Mouse (Mus musculus): ENCODE measurements around the gene Foxf2. TPM values are rescaled to one million over a fixed set of nuclear protein-coding genes. Genes with fewer than 3 reads are reported as not detected.

Gene Foxf2
- total RNA-seq (2021), result under 1 TPM in 1 of 2 experiments, not detected in 1; 0.18 TPM

DNA sequence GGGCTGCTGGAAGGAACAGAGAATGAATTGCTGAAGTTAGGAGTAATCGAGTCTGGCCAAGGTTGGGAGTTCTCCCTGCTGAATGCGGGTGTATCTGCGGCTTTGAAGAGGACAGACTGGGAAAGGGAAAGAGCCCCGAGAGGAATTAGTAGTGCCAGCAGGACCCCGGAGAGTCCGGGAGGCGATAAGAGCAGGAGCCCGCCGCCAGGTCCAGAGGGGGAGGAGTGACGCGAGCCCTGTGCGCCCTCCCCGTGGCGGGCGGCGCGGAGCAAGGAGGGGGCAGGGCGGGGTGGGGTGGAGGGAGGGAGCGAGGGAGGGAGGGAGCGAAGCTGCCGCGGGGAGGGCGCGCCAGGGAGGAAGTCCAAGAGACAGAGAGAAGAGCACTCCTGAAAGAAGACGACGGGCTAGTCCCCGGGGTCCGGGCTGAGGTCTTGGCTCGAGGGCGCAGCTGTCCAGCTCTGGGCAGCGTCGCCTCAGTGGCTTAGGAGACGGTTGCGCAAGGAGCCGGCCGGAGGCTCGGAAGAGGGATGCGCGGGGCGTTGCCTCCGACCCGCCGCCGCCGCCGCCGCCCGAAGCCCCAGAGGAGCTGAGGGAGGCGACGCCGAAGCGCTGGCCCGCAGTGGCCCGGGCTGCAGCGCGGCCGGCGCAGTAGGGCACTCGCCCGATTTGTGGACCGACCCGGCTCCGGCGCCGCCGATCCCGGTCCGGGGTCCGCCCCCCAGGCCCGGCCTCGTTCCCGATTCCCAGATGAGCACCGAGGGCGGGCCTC, at the start of gene Foxf2:
Foxf2 (plus strand) TSS at position 484 of the 769 bp plus-strand sequence.
- intact Hi-C loops (cut with DNase I), result no loop called here
- DNase-seq (ENCODE audit: low spot score), result no peak

GRCm38 (mm10) chr13:31576696-31577095, 48.9 kb upstream of the Foxf2 start:
- intact Hi-C loops (cut with DNase I), result no loop called here
- no peak for DNase-seq (ENCODE audit: low spot score)

- DNase-seq (ENCODE audit: low spot score), result no peak
- intact Hi-C loops (cut with DNase I), result no loop called here
Observed at GRCm38 (mm10) chr13:31577576-31577975, 48.0 kb upstream of the Foxf2 start.

GRCm38 (mm10) chr13:31578389-31578788, 47.2 kb upstream of the Foxf2 start:
- intact Hi-C loops (cut with DNase I), result no loop called here
- no peak for DNase-seq (ENCODE audit: low spot score)

DNA sequence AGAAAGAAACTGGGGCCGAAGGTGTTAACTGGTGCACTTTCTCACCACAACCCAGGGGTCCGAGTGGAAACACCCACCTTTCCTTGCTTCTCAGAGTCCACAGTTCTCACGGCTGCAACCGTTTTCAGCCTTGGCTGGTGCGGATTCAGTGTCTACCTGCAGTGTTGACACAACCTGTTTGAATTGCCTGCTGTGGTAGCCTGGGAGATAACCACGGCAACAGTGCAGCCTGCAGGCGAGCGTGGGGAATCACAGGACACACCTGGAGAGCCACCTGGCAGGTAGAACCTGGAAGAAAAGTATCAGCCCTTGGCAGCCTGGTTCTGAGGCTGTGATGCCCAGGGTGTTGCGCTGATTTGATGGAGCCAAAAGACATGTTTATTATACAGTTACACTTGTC, 45.8 kb upstream of the Foxf2 start:
- intact Hi-C loops (cut with DNase I), result no loop called here
- DNase-seq (ENCODE audit: low spot score), result no peak

DNA sequence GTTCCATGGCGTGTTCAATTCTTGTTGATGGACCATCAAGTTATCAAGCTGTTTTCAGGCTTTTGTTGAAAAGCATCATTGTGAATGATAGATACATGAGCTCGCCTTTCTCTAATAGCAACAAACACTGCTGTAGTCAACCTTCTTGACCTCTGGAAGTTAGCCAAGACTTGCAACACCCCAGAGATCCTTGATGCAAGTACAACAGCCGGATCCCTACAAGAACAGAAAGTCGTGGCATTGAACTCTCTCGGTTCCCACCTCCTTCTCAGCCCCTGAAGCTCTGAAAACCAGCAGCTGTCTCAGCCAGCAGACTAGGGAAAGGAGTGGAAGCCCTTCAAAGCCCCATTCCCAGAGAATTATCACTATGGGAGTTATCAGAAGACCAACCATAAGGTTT, 38.3 kb upstream of the Foxf2 start:
- intact Hi-C loops (cut with DNase I), result no loop called here
- no peak for DNase-seq (ENCODE audit: low spot score)

DNA sequence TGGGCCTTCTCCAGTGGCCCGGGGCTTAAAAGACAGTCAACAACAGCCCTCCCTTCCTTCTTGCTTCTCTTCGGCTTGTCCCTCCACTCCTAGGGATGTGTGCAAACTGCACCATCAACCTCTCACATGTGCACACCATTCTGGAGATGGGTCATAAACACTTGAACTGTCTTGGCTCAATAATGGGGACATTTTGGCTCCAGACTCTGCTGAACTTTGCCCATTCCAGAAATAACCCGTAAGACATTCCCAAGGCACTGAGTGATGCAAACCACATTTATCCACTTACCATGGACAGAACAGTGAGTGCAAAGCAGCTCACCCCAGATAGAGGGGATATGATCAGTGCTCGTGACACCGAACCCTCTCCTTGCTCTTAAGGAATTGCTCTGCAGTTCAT, 26.0 kb upstream of the Foxf2 start:
- intact Hi-C loops (cut with DNase I), result no loop called here

GRCm38 (mm10) chr13:31603964-31604363, 21.7 kb upstream of the Foxf2 start:
- intact Hi-C loops (cut with DNase I), result no loop called here
- DNase-seq (ENCODE audit: low spot score), result no peak

More for the DNA sequence above, 26.0 kb upstream of the Foxf2 start:
- DNase-seq (ENCODE audit: low spot score), result no peak

DNA sequence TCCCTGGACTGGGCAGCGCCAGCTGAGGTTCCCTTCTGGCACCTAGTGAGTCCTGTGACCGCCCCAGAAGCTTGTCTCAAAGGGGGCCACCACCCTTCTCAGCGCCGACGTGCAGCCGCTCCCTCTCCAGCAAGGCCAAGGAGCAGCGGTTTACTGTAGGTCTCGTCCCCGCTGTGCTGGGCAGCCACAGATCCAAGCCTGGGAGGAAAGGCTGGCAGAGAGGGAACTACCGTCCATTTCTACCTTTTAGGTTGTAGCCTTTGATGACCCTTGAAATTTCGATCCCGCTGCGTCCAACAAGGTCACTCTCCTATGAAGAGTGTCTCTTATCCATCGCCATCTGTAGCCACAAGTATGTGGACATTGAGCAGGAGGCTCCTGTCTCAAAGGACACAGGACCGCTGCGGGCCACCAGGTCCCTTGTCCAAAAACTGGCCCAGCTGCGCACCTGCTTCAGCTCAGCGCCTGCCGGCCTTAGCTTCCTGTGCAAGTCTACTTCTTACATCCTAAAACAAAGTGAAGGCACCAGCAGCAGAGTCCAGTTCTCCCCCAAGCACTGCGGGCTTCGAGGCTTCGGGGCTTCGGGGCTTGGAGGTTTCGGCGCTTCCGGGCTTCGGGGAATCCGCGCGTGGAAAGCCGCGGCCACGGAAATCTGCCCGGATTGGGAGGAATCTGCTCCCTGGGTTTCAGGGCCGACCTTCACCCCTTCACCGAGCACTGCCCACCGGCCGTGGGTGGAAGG, 10.7 kb upstream of the Foxf2 start:
- DNase-seq (ENCODE audit: low spot score), result no peak
- intact Hi-C loops (cut with DNase I), result loop anchor here (5.0 kb wide), 3 partner anchors 408 to 713 kb away; no protein-coding TSS in a partner anchor

DNA sequence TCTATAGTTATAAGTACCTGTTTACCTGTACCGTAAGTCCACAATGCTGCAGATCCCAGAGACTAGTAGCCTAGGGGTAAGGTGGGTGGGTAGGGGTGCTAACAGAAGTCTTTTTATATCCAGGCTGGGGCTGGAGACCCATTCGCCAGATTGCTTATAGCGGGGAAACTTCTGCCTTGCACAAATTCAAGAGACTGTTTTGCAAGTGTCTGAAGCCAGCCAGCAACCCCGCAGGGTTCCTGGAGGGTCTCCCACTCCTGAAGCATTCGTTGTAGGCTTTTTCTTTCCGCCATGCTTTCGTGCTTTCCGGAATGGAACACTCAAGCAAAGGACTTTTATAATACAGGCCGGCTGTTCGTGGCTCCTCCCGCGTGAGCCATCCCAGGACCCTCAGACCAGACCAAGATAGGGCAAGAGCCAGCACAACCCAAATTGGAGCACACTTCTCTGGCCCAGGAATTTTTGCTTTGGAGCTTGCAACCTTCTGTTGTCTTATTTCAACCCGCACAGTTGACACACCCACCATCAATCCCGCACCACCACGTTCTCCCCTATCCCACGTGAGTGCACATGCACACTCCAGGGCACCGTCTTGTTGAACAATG, 10.0 kb upstream of the Foxf2 start:
- intact Hi-C loops (cut with DNase I), result loop anchor here (5.0 kb wide), 3 partner anchors 408 to 713 kb away; no protein-coding TSS in a partner anchor
- no peak for DNase-seq (ENCODE audit: low spot score)

DNA sequence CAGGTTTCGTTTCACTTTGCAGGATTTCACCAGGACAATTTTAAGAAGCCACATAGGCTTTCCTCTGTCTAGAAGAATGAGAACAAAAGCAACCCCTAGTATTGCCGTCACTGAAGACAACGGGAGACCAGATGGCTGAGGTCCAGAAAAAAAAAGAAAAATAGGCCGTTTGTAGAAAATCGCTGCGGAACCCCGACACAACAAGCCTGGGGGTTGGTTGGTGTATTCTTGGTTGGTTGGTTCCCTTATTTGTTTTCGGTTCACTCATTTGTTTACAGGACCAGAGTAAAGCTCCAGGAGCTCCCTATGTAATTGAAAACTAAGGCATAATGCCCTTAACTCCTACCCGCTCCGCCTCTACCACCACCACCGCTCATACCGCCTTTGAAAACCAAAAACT, 7.6 kb upstream of the Foxf2 start:
- intact Hi-C loops (cut with DNase I), result loop anchor here (1.0 to 5.0 kb wide), 4 partner anchors 411 to 716 kb away; no protein-coding TSS in a partner anchor

DNA sequence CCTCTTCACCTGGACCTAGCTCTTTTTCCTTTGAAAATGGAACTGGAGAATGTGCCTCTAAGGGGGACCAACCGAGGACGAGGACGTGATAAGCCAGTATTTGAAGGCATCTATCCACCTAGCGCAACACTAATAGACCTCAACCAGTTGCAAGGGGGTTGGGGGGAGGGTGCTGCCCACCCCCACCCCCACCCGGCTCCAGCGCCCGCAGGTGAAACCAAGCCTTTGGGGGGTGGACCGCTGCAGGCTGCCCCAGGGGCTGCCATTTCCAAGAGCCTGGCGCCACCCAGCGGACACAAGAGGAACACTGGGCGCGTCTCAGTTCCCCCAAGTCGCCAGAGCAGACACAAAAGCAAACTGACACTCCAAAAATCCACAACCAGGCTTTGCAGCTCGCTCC, 7.2 kb upstream of the Foxf2 start:
- DNase-seq (ENCODE audit: low spot score), result no peak
- intact Hi-C loops (cut with DNase I), result loop anchor here (1.0 to 5.0 kb wide), 4 partner anchors 411 to 716 kb away; no protein-coding TSS in a partner anchor

More for the DNA sequence above, 7.6 kb upstream of the Foxf2 start:
- DNase-seq (ENCODE audit: low spot score), result no peak

- no peak for DNase-seq (ENCODE audit: low spot score)
- intact Hi-C loops (cut with DNase I), result loop anchor here (1.0 to 5.0 kb wide), 4 partner anchors 412 to 717 kb away; no protein-coding TSS in a partner anchor
Observed at GRCm38 (mm10) chr13:31618919-31619655, 6.5 kb upstream of the Foxf2 start.

- no peak for DNase-seq (ENCODE audit: low spot score)
- intact Hi-C loops (cut with DNase I), result loop anchor here (5.0 kb wide), 3 partner anchors 413 to 718 kb away; no protein-coding TSS in a partner anchor
Observed at GRCm38 (mm10) chr13:31619826-31620498, 5.7 kb upstream of the Foxf2 start.

DNA sequence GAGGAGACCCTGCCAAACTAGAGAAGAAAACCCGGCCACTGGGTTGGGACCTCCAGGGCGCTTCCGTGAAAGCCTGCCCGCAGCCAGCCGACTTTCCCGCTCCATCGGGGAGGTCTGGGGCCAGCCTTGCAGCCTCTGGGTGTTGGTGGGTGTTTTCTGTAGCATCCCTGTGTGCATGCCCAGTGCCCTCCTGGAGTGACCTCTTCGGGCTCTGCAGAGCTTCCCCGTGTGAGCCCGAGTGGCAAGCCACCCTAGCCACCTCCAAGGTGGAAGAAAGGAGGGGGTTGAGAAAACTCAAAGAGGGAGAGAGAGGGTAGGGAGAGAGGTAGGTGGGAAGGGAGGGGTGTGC, 5.1 kb upstream of the Foxf2 start:
- intact Hi-C loops (cut with DNase I), result no loop called here
- no peak for DNase-seq (ENCODE audit: low spot score)

DNA sequence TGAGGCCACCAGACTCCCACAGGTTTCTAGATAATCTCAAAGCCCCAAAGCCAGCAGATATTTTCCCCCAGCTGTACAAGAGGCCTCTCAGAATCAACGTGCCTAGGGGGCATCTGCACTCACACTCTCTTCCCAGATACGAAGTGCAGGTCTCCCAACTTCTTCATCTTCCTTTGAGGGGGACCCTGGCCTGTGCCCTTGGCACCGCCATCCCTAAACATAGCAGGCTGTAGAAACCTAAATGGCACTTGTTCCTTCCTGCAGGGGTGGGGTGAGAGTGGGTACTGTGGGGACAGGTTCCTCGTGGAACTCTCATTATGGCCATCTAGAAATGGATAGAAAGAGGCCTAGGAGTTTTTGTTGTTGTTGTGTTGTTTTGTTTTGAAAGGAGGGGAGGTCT, 4.7 kb upstream of the Foxf2 start:
- intact Hi-C loops (cut with DNase I), result no loop called here
- DNase-seq (ENCODE audit: low spot score), result no peak

GRCm38 (mm10) chr13:31621741-31622140, 3.9 kb upstream of the Foxf2 start:
- intact Hi-C loops (cut with DNase I), result no loop called here
- no peak for DNase-seq (ENCODE audit: low spot score)

DNA sequence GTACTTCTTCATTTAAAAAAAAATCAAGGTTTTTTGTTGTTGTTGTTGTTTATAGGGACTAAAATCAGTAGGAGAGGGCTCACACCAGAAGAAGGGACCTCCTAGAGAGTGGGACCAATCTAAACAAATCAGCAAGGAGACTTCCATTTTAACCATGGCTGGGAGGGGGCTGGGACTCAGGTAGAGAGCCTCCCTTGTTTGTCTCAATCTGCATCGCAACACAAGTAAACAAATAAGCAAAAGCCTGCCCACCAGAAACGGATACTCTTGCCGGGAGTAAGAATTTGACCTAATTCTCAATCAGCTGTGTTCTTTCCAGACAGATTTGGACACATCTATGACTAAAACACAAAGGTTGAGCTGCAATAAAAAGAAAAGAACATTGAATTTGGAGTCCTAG, 3.2 kb upstream of the Foxf2 start:
- intact Hi-C loops (cut with DNase I), result no loop called here
- DNase-seq (ENCODE audit: low spot score), result no peak

- DNase-seq (ENCODE audit: low spot score), result no peak
- intact Hi-C loops (cut with DNase I), result no loop called here
Observed at GRCm38 (mm10) chr13:31623291-31623690, 2.3 kb upstream of the Foxf2 start.

Measured in heart, postnatal 25 days (tissue).